Mouse (Mus musculus) limb, embryonic 12.5 days (tissue): ENCODE results near the gene Slc9a3. TPM values are rescaled to one million over a fixed set of nuclear protein-coding genes. Genes with fewer than 3 reads are reported as not detected.

Experiments
- ATAC-seq: fragments of 200-750 bp; cut with Nextera tagmentation; 2 replicates; pipeline ENCODE4 v1.8.0; 2017; ENCODE audit warnings: low read depth, moderate TSS enrichment; ENCODE audit not compliant: insufficient number of reproducible peaks, insufficient read depth, low FRiP score, low TSS enrichment
- H3K27ac ChIP-seq: fragments of 300-500 bp; sonication (generic); 2 replicates; pipeline ENCODE4 v1.5.1; 2016; ENCODE audit warnings: mild to moderate bottlenecking, moderate library complexity
- H3K27me3 ChIP-seq: fragments of 300-500 bp; sonication (generic); 2 replicates; pipeline ENCODE4 v1.6.1; 2016; ENCODE audit warnings: mild to moderate bottlenecking, moderate library complexity
- H3K36me3 ChIP-seq: fragments of 300-500 bp; sonication (generic); 2 replicates; pipeline ENCODE4 v1.6.1; 2016; ENCODE audit warnings: mild to moderate bottlenecking, moderate library complexity
- H3K4me1 ChIP-seq: fragments of 300-500 bp; sonication (generic); replicated peaks from 2 replicates; pipeline ENCODE4 v1.6.1; 2016
- H3K4me2 ChIP-seq: fragments of 300-500 bp; sonication (generic); 2 replicates; pipeline ENCODE4 v1.6.1; 2016; ENCODE audit warnings: mild to moderate bottlenecking, moderate library complexity
- H3K4me3 ChIP-seq: fragments of 300-500 bp; sonication (generic); replicated peaks from 2 replicates; pipeline ENCODE4 v1.5.1; 2016; ENCODE audit warnings: mild to moderate bottlenecking
- H3K9ac ChIP-seq: fragments of 300-500 bp; sonication (generic); replicated peaks from 2 replicates; pipeline ENCODE4 v1.6.1; 2016; ENCODE audit warnings: mild to moderate bottlenecking, moderate library complexity
- H3K9me3 ChIP-seq: fragments of 300-500 bp; sonication (generic); 2 replicates; pipeline ENCODE4 v1.6.1; 2016; ENCODE audit warnings: mild to moderate bottlenecking, moderate library complexity
- WGBS: fragments of 180-500 bp; shearing (Covaris S2); methylation state at CpG from one replicate; pipeline ENCODE4 v1.1.7; 2016; 5-methylcytosine and 5-hydroxymethylcytosine counted together
- polyA plus RNA-seq: library from polyadenylated mRNA; unstranded; fragments of >200 nt; fragmentation: Nextera tagmentation; extraction: Ambion mirVana; gene quantifications from 2 replicates; pipeline ENCODE4 v1.2.1, GENCODE M21; 2016

Slc9a3 gene
- polyA plus RNA-seq, result not detected in 2 replicates

GRCm38 (mm10) chr13:74121141-74121602, at the start of gene Slc9a3:
Gene Slc9a3 (plus strand): TSS chr13:74121457.
- H3K27ac ChIP-seq, result no peak within 1 kb of the TSS
- H3K9ac ChIP-seq, result peak within 1 kb of the TSS; percentile 42
- ATAC-seq, result 0 out of 2 replicates have a peak, but pooled peaks have one; percentile 34

GRCm38 (mm10) chr13:74071714-74072113, 49.5 kb upstream of the Slc9a3 start:
- Histone ChIP-seq H3K36me3 (no peaks in the 10 kb centered on the region), H3K27me3 (no peaks in the 10 kb centered on the region; the same call in 1 of the 2 replicates), H3K27ac (no peak overlapping the region), H3K4me1 (no peaks in the 10 kb centered on the region), H3K4me3 (no peak overlapping the region), H3K4me2 (no peak overlapping the region), H3K9me3 (no peaks in the 10 kb centered on the region), H3K9ac (no peak overlapping the region)
- ATAC-seq, result no peak
- 78% methylated on average over 3 of the region's 3 CpGs for WGBS

More at GRCm38 (mm10) chr13:74121141-74121602, at the start of gene Slc9a3:
- Histone ChIP-seq H3K27me3 (peaks cover 74% of the 10 kb centered on the region), H3K4me1 (peaks cover 8% of the 10 kb centered on the region; the same call in 1 of the 2 replicates), H3K4me3 (peak within 1 kb of the TSS; percentile 42), H3K9me3 (no peaks in the 10 kb centered on the region), H3K4me2 (peak within 1 kb of the TSS; percentile 77), H3K36me3 (no peaks in the 10 kb centered on the region)
- 1% methylated on average over 35 of the region's 35 CpGs for WGBS

GRCm38 (mm10) chr13:74073369-74073768, 47.9 kb upstream of the Slc9a3 start:
- Histone ChIP-seq H3K9me3 (no peaks in the 10 kb centered on the region), H3K36me3 (no peaks in the 10 kb centered on the region), H3K4me3 (no peak overlapping the region), H3K27ac (no peak overlapping the region), H3K4me2 (no peak overlapping the region), H3K27me3 (no peaks in the 10 kb centered on the region; the same call in 1 of the 2 replicates), H3K4me1 (no peaks in the 10 kb centered on the region), H3K9ac (no peak overlapping the region)
- no peak for ATAC-seq
- WGBS, result 86% methylated on average over 7 of the region's 7 CpGs

GRCm38 (mm10) chr13:74090265-74090664, 31.0 kb upstream of the Slc9a3 start:
- Histone ChIP-seq H3K4me2 (no peak overlapping the region), H3K4me3 (no peak overlapping the region), H3K27me3 (peaks cover 15% of the 10 kb centered on the region), H3K27ac (no peak overlapping the region), H3K36me3 (no peaks in the 10 kb centered on the region), H3K9ac (no peak overlapping the region), H3K4me1 (peaks cover 8% of the 10 kb centered on the region; the same call in 1 of the 2 replicates), H3K9me3 (no peaks in the 10 kb centered on the region)
- 56% methylated on average over 3 of the region's 3 CpGs for WGBS
- ATAC-seq, result no peak

- Histone ChIP-seq H3K4me3 (no peak overlapping the region), H3K4me1 (peaks cover under 1% of the 10 kb centered on the region; the same call in 1 of the 2 replicates), H3K36me3 (no peaks in the 10 kb centered on the region), H3K4me2 (no peak overlapping the region), H3K27ac (no peak overlapping the region), H3K9ac (no peak overlapping the region), H3K27me3 (0 out of 2 replicates have a peak, but pooled peaks cover 2% of the 10 kb centered on the region), H3K9me3 (no peaks in the 10 kb centered on the region)
- 68% methylated on average over 2 of the region's 2 CpGs for WGBS
- ATAC-seq, result no peak
Observed at GRCm38 (mm10) chr13:74095936-74096335, 25.3 kb upstream of the Slc9a3 start.

- ATAC-seq, result peak; percentile 81; the same call in 1 of the 2 replicates
- H3K4me2 ChIP-seq, result no peak overlapping the region
- no peaks in the 10 kb centered on the region for H3K9me3 ChIP-seq
- 0 out of 2 replicates have a peak, but pooled peaks cover 2% of the 10 kb centered on the region for H3K27me3 ChIP-seq
- no peaks in the 10 kb centered on the region for H3K4me1 ChIP-seq
- 37% methylated on average over 2 of the region's 2 CpGs for WGBS
- no peaks in the 10 kb centered on the region for H3K36me3 ChIP-seq
- no peak overlapping the region for H3K27ac ChIP-seq
- H3K4me3 ChIP-seq, result no peak overlapping the region
- H3K9ac ChIP-seq, result no peak overlapping the region
Observed at GRCm38 (mm10) chr13:74096715-74097363, 24.4 kb upstream of the Slc9a3 start.

GRCm38 (mm10) chr13:74098913-74099312, 22.3 kb upstream of the Slc9a3 start:
- H3K4me2 ChIP-seq, result no peak overlapping the region
- no peak overlapping the region for H3K27ac ChIP-seq
- 84% methylated on average over 6 of the region's 6 CpGs for WGBS
- no peaks in the 10 kb centered on the region for H3K27me3 ChIP-seq
- no peak for ATAC-seq
- no peak overlapping the region for H3K9ac ChIP-seq
- no peak overlapping the region for H3K4me3 ChIP-seq
- no peaks in the 10 kb centered on the region for H3K36me3 ChIP-seq
- H3K4me1 ChIP-seq, result no peaks in the 10 kb centered on the region
- no peaks in the 10 kb centered on the region for H3K9me3 ChIP-seq

- H3K4me1 ChIP-seq, result no peaks in the 10 kb centered on the region
- no peak for ATAC-seq
- H3K27me3 ChIP-seq, result peaks cover 3% of the 10 kb centered on the region; the same call in 1 of the 2 replicates
- H3K36me3 ChIP-seq, result no peaks in the 10 kb centered on the region
- no peak overlapping the region for H3K4me2 ChIP-seq
- no peaks in the 10 kb centered on the region for H3K9me3 ChIP-seq
- no peak overlapping the region for H3K27ac ChIP-seq
- WGBS, result 77% methylated on average over 8 of the region's 8 CpGs
- H3K9ac ChIP-seq, result no peak overlapping the region
- no peak overlapping the region for H3K4me3 ChIP-seq
Observed at GRCm38 (mm10) chr13:74102108-74102830, 19.0 kb upstream of the Slc9a3 start.

GRCm38 (mm10) chr13:74102831-74103582, 18.2 kb upstream of the Slc9a3 start:
- ATAC-seq, result no peak
- Histone ChIP-seq H3K4me3 (no peak overlapping the region), H3K9ac (no peak overlapping the region), H3K4me2 (no peak overlapping the region), H3K36me3 (no peaks in the 10 kb centered on the region), H3K27me3 (peaks cover 3% of the 10 kb centered on the region; the same call in 1 of the 2 replicates), H3K4me1 (no peaks in the 10 kb centered on the region), H3K9me3 (no peaks in the 10 kb centered on the region), H3K27ac (no peak overlapping the region)
- WGBS, result 83% methylated on average over 4 of the region's 4 CpGs

- no peak overlapping the region for H3K4me2 ChIP-seq
- H3K4me3 ChIP-seq, result no peak overlapping the region
- no peak overlapping the region for H3K9ac ChIP-seq
- no peak for ATAC-seq
- H3K36me3 ChIP-seq, result no peaks in the 10 kb centered on the region
- H3K27ac ChIP-seq, result no peak overlapping the region
- no peaks in the 10 kb centered on the region for H3K9me3 ChIP-seq
- no peaks in the 10 kb centered on the region for H3K4me1 ChIP-seq
- WGBS, result 70% methylated on average over 7 of the region's 7 CpGs
- H3K27me3 ChIP-seq, result peaks cover 3% of the 10 kb centered on the region; the same call in 1 of the 2 replicates
Observed at GRCm38 (mm10) chr13:74104417-74104816, 16.8 kb upstream of the Slc9a3 start.

- no peak overlapping the region for H3K9ac ChIP-seq
- no peak overlapping the region for H3K27ac ChIP-seq
- no peak overlapping the region for H3K4me2 ChIP-seq
- H3K36me3 ChIP-seq, result no peaks in the 10 kb centered on the region
- no peaks in the 10 kb centered on the region for H3K4me1 ChIP-seq
- no peak for ATAC-seq
- H3K27me3 ChIP-seq, result peaks cover 3% of the 10 kb centered on the region; the same call in 1 of the 2 replicates
- WGBS, result 89% methylated on average over 2 of the region's 2 CpGs
- H3K9me3 ChIP-seq, result no peaks in the 10 kb centered on the region
- no peak overlapping the region for H3K4me3 ChIP-seq
Observed at GRCm38 (mm10) chr13:74107410-74107809, 13.8 kb upstream of the Slc9a3 start.
